Mouse (Mus musculus) hindbrain, embryonic 15.5 days (tissue): ENCODE results near the gene Olfr129. TPM values are rescaled to one million over a fixed set of nuclear protein-coding genes. Genes with fewer than 3 reads are reported as not detected.

Source experiments
- ATAC-seq: fragments of 200-750 bp; cut with Nextera tagmentation; 2 replicates; pipeline ENCODE4 v1.8.0; 2017; ENCODE audit warnings: low read depth, moderate number of reproducible peaks, moderate TSS enrichment; ENCODE audit not compliant: low FRiP score
- H3K27ac ChIP-seq: fragments of 300-500 bp; sonication (generic); replicated peaks from 2 replicates; pipeline ENCODE4 v1.5.1; 2015; ENCODE audit warnings: mild to moderate bottlenecking, inconsistent platforms
- H3K27me3 ChIP-seq: fragments of 300-500 bp; sonication (generic); 2 replicates; pipeline ENCODE4 v1.6.1; 2015; ENCODE audit warnings: control low read depth, inconsistent platforms
- H3K36me3 ChIP-seq: fragments of 300-500 bp; sonication (generic); 2 replicates; pipeline ENCODE4 v1.6.1; 2015; ENCODE audit warnings: control low read depth, inconsistent platforms
- H3K4me1 ChIP-seq: fragments of 300-500 bp; sonication (generic); replicated peaks from 2 replicates; pipeline ENCODE4 v1.6.1; 2015; ENCODE audit warnings: control low read depth, inconsistent platforms
- H3K4me2 ChIP-seq: fragments of 300-500 bp; sonication (generic); 2 replicates; pipeline ENCODE4 v1.6.1; 2015; ENCODE audit warnings: moderate library complexity, mild to moderate bottlenecking, inconsistent platforms
- H3K4me3 ChIP-seq: fragments of 300-500 bp; sonication (generic); 2 replicates; pipeline ENCODE4 v1.5.1; 2015; ENCODE audit warnings: mild to moderate bottlenecking, inconsistent platforms
- H3K9ac ChIP-seq: fragments of 300-500 bp; sonication (generic); 2 replicates; pipeline ENCODE4 v1.6.1; 2015; ENCODE audit warnings: inconsistent platforms
- H3K9me3 ChIP-seq: fragments of 300-500 bp; sonication (generic); 2 replicates; pipeline ENCODE4 v1.6.1; 2016; ENCODE audit warnings: control low read depth, inconsistent platforms
- WGBS: fragments of 180-500 bp; shearing (Covaris S2); methylation state at CpG from one replicate; pipeline ENCODE4 v1.1.7; 2015; 5-methylcytosine and 5-hydroxymethylcytosine counted together
- polyA plus RNA-seq: library from polyadenylated mRNA; unstranded; fragments of >200 nt; fragmentation: Nextera tagmentation; extraction: Ambion mirVana; gene quantifications from 2 replicates; pipeline ENCODE4 v1.2.1, GENCODE M21; 2015

Olfr129 gene
- polyA plus RNA-seq: not detected in 2 replicates

- no peak within 1 kb of the TSS for H3K27ac ChIP-seq
- H3K4me3 ChIP-seq: no peak within 1 kb of the TSS
- H3K36me3 ChIP-seq: no peaks in the 10 kb centered on the region
- H3K9me3 ChIP-seq: no peaks in the 10 kb centered on the region
- no peaks in the 10 kb centered on the region for H3K27me3 ChIP-seq
- no peak within 1 kb of the TSS for H3K4me2 ChIP-seq
- 86% methylated on average over 1 of the region's 1 CpGs for WGBS
- no peak for ATAC-seq
- H3K9ac ChIP-seq: no peak within 1 kb of the TSS
- H3K4me1 ChIP-seq: no peaks in the 10 kb centered on the region
These were observed at the start of gene Olfr129 for GRCm38 (mm10) chr17:38059979-38060378. TSS of gene Olfr129 (minus strand) at chr17:38060079.

DNA sequence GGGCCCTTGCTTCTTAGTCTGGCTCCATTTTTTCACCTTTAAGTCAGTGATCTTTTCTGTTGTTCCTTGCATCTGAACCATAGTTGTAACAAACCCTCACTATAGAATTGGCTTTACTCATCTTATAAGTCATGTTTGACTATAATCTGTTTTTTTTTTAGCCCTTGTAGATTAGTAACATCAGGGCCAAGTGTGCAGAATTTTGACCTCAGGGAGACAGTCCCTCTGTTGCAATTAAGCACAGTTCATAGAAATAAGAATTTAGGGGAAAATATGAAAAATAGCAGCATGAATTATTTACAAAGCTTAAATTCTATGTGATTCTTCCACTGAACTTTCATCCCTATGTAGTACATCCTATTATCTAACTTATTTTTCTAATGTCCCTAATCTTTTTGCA, 28.7 kb upstream of the Olfr129 start, which contains the start of gene Olfr131:
Olfr131 (minus strand) TSS at position 101 of the 400 bp plus-strand sequence.
- H3K4me2 ChIP-seq: no peak within 1 kb of the TSS
- no peak within 1 kb of the TSS for H3K4me3 ChIP-seq
- no peak within 1 kb of the TSS for H3K9ac ChIP-seq
- no peak for ATAC-seq
- no peaks in the 10 kb centered on the region for H3K4me1 ChIP-seq
- no peak within 1 kb of the TSS for H3K27ac ChIP-seq
- H3K36me3 ChIP-seq: no peaks in the 10 kb centered on the region
- H3K9me3 ChIP-seq: no peaks in the 10 kb centered on the region
- no peaks in the 10 kb centered on the region for H3K27me3 ChIP-seq

DNA sequence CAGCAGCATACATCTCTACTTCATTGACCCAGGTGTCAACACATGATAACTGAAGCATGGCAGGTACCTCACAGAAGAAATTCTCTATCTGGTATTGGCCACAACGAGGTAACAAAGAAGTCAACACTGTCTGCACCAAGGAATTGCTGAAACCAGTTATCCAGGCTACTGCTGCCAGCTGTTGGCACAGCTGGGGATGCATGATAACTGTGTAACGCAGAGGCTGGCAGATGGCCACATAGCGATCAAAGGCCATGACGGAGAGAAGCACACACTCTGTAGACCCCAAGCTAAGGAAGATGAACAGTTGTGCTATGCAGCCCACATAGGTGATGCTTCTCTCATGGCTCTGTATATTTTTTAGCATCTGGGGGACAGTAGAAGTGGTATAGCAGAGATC, 22.5 kb upstream of the Olfr129 start:
- Histone ChIP-seq H3K4me1 (no peaks in the 10 kb centered on the region), H3K27ac (no peak overlapping the region), H3K9ac (no peak overlapping the region), H3K9me3 (no peaks in the 10 kb centered on the region), H3K4me2 (no peak overlapping the region), H3K36me3 (no peaks in the 10 kb centered on the region), H3K4me3 (no peak overlapping the region), H3K27me3 (no peaks in the 10 kb centered on the region)
- 81% methylated on average over 4 of the region's 4 CpGs for WGBS
- no peak for ATAC-seq

DNA sequence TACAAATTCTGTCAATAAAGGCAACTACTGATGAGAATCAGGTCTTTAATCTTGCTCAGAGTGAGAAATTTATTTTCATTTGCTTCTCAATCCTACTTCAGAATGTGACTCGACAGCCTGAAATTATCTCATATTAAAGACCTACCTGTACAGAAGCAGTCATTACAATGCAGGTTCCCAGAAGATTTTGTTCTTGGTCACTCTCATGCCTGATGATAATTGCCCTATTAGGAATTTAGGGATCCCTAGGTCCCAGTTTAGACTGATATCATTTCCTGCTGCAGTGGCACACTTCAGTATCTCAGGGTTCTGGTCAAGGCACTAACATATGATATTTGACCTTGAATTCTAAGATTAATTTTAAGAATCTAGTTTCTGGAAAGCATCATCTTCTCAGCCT, 3.7 kb upstream of the Olfr129 start, which contains the start of gene Olfr130:
Olfr130 (plus strand) TSS at position 301 of the 400 bp plus-strand sequence.
- no peak within 1 kb of the TSS for H3K9ac ChIP-seq

GRCm38 (mm10) chr17:38026297-38026696, 33.6 kb downstream of the Olfr129 start:
- Histone ChIP-seq H3K36me3 (no peaks in the 10 kb centered on the region), H3K4me2 (no peak overlapping the region), H3K9me3 (no peaks in the 10 kb centered on the region; the same call in 1 of the 2 replicates), H3K4me1 (no peaks in the 10 kb centered on the region), H3K27me3 (no peaks in the 10 kb centered on the region), H3K4me3 (no peak overlapping the region), H3K9ac (no peak overlapping the region), H3K27ac (no peak overlapping the region)
- no peak for ATAC-seq
- 37% methylated on average over 5 of the region's 5 CpGs for WGBS

More for the DNA sequence above, 3.7 kb upstream of the Olfr129 start, which contains the start of gene Olfr130:
- Histone ChIP-seq H3K36me3 (no peaks in the 10 kb centered on the region), H3K9me3 (no peaks in the 10 kb centered on the region), H3K4me1 (no peaks in the 10 kb centered on the region), H3K4me3 (no peak within 1 kb of the TSS), H3K27me3 (no peaks in the 10 kb centered on the region), H3K27ac (no peak within 1 kb of the TSS), H3K4me2 (no peak within 1 kb of the TSS)
- 92% methylated on average over 1 of the region's 1 CpGs for WGBS
- ATAC-seq: no peak

- ATAC-seq: no peak
- no peaks in the 10 kb centered on the region for H3K27me3 ChIP-seq
- H3K4me2 ChIP-seq: no peak overlapping the region
- no peaks in the 10 kb centered on the region for H3K9me3 ChIP-seq
- H3K4me3 ChIP-seq: no peak overlapping the region
- no peaks in the 10 kb centered on the region for H3K36me3 ChIP-seq
- no peak overlapping the region for H3K27ac ChIP-seq
- H3K9ac ChIP-seq: no peak overlapping the region
- 78% methylated on average over 2 of the region's 2 CpGs for WGBS
- H3K4me1 ChIP-seq: no peaks in the 10 kb centered on the region
These were observed 43.5 kb downstream of the Olfr129 start for GRCm38 (mm10) chr17:38016341-38016740.

- no peak overlapping the region for H3K4me2 ChIP-seq
These were observed 54.9 kb downstream of the Olfr129 start for GRCm38 (mm10) chr17:38004996-38005395.

More at GRCm38 (mm10) chr17:38004996-38005395, 54.9 kb downstream of the Olfr129 start:
- H3K9ac ChIP-seq: no peak overlapping the region
- no peak overlapping the region for H3K4me3 ChIP-seq
- H3K36me3 ChIP-seq: no peaks in the 10 kb centered on the region
- WGBS: 75% methylated on average over 2 of the region's 2 CpGs
- H3K27me3 ChIP-seq: no peaks in the 10 kb centered on the region
- no peak overlapping the region for H3K27ac ChIP-seq
- no peaks in the 10 kb centered on the region for H3K4me1 ChIP-seq
- no peak for ATAC-seq
- H3K9me3 ChIP-seq: no peaks in the 10 kb centered on the region

Other genes starting within 250 kb of the Olfr129 start
- not detected in 2 replicates for gene Olfr125, start 227.1 kb downstream of the Olfr129 start, polyA plus RNA-seq
- gene Olfr126, start 212.6 kb downstream of the Olfr129 start, polyA plus RNA-seq: not detected in 2 replicates
- not detected in 2 replicates for gene Olfr127, start 159.6 kb downstream of the Olfr129 start, polyA plus RNA-seq
- gene Olfr128, start 139.5 kb downstream of the Olfr129 start, polyA plus RNA-seq: not detected in 2 replicates
- not detected in 2 replicates for gene Olfr761, start 107.0 kb downstream of the Olfr129 start, polyA plus RNA-seq
- gene Olfr130, start 3.8 kb upstream of the Olfr129 start, polyA plus RNA-seq: not detected in 2 replicates
- not detected in 2 replicates for gene Olfr131, start 28.6 kb upstream of the Olfr129 start, polyA plus RNA-seq
- not detected in 2 replicates for gene Olfr132, start 74.4 kb upstream of the Olfr129 start, polyA plus RNA-seq
- gene Olfr133, start 85.2 kb upstream of the Olfr129 start, polyA plus RNA-seq: not detected in 2 replicates
- gene Olfr134, start 111.3 kb upstream of the Olfr129 start, polyA plus RNA-seq: not detected in 2 replicates
- gene Olfr135, start 144.3 kb upstream of the Olfr129 start, polyA plus RNA-seq: not detected in 2 replicates
- gene Olfr138, start 201.0 kb upstream of the Olfr129 start, polyA plus RNA-seq: not detected in 2 replicates
- gene Olfr137, start 247.5 kb upstream of the Olfr129 start, polyA plus RNA-seq: not detected in 2 replicates